Mouse (Mus musculus) right cerebral cortex, postnatal 25 days (tissue): ENCODE measurements around the gene Macf1.

ENCODE experiments used
- DNase-seq: peaks from one replicate; pipeline ENCODE4 v3.0.0; 2022

Gene Macf1

DNA sequence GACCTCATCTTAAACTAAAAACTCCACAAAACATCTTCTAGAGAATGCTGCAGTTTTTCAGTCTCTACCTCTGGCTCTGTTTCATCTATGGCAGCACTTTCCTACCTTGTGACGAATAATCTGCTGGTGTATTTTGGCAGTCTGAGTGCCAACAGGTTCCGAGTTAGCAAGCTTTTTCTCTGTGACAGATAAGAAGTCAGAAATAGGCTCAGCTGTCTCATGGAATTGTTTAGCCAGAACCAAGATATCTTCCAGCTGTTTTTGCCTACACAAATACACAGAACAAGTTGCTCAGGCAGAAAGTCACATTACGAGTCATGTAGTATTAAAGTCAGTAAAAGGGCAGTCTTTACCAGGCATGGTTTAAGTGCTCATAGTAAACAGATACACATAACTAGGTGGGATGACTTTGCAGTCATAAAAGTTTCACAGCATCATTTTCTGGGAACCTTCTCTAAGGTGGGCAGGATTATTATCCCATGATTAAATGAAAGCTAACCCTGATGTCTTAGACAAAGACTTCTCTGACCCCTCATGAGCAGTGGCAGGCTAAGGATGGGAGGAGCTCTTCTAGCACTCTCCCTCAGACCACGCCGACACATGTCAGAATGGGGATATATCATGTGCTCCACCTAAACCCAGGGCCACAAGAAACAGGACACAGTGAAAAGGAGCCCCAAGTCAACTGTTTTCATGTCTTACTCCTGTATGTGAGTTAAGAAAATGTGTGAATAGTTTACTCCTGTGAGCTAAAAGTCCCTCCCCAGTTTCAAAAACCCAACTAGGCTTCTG lies 286.3 kb downstream of the Macf1 start:
- no peak for DNase-seq

DNA sequence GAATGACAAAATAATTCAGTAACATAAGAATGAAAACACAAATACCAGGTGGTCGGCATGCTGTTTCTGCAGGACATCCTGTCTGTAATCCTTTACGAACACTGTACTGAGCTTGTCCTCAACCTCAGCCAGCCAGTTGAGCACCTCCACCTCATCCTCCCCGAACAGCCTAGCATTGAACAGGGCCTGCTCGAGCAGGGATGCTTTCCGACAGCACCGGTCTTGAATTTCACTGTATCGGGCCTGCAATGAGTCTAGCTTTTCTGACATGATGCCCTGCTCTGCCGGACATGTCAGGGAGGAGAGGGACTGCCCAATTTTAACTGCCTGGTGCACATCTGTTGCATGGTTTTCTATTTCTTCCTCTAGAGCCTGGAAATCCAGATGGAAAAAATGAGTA lies 287.1 kb downstream of the Macf1 start:
- no peak for DNase-seq

GRCm38 (mm10) chr4:123395435-123396000 lies 288.6 kb downstream of the Macf1 start:
- no peak for DNase-seq

DNA sequence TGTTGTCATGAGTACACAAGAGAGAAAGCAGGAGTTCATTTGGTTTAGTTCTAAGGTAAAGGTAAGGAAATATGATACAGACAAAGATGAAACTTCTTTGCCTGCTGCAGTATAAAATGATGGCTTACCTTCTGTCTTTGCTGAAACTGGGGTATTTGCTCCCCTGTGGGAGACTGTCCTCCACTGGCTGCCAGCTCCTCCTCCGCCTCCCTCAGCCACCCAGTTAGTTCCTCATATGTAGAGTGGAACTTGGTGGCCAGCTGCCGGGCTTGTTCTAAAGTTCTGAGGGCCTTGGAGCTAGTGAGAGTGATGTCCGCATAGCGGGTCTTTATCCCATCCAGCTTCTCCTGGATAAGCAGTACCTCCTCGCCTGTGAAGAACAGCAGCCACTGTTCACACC lies 289.3 kb downstream of the Macf1 start:
- DNase-seq: no peak

- no peak for DNase-seq
Measured at GRCm38 (mm10) chr4:123394269-123394668, 289.9 kb downstream of the Macf1 start.

DNA sequence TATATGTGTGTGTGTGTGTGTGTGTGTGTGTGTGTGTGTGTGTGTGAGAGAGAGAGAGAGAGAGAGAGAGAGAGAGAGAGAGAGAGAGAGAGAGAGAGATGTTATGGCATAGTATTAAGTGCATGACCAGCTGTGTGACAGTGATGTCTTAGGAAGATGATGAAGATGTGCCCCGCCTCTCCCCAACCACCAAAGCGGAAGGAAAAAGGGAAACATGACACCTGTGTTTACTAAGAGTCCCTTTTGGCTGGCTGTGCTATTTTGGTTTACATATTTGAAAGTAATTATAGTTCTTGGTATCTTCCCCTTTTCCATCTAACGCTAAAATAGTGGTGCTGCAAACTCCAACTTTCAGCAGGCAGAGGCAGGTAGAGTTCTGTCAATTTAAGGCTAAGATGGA lies 291.2 kb downstream of the Macf1 start:
- no peak for DNase-seq

DNA sequence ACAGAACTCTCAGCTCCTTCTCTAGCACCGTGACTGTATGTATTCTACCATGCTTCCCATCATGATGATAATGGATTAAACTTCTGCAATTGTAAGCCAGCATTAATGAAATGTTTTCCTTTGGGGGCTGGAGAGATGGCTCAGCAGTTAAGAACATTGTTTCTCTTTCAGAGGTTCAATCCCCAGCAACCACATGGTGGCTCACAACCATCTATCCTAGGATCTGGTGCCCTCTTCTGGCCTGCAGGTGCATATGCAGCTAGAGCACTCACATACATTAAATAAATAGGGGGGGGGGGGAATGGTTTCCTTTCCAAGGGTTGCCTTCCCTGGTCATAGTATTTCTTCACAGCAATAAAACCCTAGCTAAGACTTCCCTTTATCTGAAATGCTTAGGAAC lies 292.0 kb downstream of the Macf1 start:
- no peak for DNase-seq

- DNase-seq: no peak
Measured at GRCm38 (mm10) chr4:123385028-123385427, 299.1 kb downstream of the Macf1 start.

DNA sequence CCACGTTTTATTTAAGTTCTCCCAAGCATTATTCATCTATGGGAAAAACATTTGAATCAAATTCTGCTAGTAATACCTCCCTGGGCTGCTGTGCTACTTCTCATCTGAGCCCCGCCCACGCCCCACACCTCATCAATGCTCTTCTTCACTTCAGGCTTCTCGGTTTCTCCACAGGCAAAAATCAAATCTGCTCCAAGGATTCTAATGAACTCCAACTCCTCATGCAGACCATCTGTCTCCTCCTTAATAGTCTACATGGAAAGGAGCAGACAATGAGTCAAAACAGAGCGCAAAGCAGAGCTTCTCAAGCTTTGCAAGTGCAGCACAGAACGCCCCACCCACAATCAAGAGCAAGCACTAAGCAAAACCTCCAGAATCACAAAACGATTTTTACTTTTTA lies 301.0 kb downstream of the Macf1 start:
- DNase-seq: peak; percentile 73

DNA sequence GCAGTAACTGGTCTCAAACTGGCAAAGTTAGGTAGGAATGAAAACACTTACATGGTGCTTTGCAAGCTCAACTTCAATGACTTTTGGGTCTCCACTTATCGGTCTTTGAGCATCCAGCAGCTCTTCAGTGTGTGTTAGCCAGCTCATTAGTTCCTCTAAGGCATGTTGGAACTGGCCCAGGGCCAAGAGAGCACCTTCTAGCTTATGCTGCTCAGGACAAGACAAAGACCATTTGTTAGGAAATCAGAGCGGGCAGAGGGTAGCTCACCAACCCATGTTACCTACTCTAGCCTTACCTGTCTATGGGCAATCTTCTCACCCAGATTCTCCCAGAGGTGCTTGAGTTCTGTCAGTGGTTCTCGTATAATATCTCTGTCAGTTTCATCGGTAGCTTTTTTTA lies 302.1 kb downstream of the Macf1 start:
- DNase-seq: no peak

DNA sequence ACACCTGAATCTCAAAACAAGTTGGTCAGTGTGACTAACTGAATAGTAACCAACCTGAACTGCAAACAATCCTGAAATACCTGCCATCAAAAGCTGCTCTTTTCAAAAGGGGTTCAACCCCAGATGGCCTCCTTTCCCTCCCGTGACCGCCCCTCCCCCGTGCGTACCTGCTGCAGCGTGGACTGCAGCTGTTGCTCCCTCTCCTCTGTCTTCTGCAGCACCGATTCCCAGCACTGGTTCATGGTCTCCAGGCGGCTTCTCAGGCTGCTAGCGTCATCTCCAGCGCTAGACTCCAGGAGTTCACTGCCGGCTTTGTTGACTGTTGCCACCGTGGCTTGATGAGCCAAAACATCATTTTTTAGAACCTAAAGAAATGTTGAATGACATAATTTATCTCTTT lies 302.6 kb downstream of the Macf1 start:
- DNase-seq: no peak

DNA sequence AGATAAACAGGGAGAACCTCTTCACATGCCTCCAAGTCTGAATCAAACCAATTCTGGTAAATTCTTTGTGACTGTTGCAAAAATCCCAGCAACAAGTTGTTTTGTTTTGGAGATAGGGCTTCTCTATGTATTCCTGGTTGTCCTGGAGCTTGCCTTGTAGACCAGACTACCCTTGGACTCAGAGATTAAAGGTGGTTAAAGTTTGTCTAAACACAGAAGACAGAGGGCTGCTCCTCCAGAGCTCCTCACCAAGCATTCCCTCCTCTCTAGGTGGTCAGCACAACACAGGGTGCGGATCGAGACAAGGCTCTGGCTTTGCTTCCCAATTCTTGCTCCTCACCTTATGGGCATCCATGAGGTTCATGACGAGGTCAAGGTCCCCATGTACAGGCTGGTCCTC lies 308.1 kb downstream of the Macf1 start:
- no peak for DNase-seq

GRCm38 (mm10) chr4:123374316-123375008 lies 309.7 kb downstream of the Macf1 start:
- no peak for DNase-seq

GRCm38 (mm10) chr4:123363555-123363954 lies 320.6 kb downstream of the Macf1 start:
- DNase-seq: no peak

- DNase-seq: no peak
Measured at GRCm38 (mm10) chr4:123360771-123361170, 323.4 kb downstream of the Macf1 start.

DNA sequence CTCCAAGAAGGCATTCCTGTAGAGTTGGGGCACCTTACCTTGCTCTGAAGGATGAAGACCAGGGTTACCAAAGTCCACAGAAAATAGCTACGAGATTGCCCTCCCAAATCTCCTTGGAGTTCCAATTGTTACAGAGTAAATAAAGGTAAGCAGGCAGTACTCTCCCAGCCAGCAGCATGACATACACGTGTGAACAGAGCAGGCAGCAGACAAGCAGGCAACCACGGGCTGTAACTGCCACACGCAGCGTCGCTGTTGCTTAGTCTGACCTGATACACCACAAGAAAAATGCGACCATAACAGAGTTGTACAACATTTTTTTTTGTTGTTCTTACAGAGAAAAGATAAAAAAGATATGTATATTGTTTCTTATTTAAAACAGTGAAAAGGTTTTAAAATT lies 325.5 kb downstream of the Macf1 start:
- DNase-seq: no peak

DNA sequence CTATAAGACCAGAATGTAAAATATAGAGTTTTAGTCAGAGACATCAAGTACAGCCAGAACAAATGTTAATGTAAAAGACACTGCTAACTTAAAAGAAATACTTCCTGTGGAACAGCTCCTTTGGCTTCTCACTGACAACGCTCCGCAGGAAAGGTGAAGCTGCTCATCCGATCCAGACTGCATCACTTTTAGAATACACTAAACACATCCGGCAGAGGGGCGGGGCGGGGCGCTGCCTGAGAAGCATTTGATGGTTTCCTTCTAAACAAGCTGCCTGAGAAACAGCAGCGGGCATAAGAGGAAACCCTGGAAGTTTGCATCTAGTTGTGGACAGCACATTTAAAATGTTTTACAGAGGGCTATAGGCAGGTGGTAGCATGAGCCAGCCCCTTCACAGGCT lies 328.2 kb downstream of the Macf1 start:
- no peak for DNase-seq

DNA sequence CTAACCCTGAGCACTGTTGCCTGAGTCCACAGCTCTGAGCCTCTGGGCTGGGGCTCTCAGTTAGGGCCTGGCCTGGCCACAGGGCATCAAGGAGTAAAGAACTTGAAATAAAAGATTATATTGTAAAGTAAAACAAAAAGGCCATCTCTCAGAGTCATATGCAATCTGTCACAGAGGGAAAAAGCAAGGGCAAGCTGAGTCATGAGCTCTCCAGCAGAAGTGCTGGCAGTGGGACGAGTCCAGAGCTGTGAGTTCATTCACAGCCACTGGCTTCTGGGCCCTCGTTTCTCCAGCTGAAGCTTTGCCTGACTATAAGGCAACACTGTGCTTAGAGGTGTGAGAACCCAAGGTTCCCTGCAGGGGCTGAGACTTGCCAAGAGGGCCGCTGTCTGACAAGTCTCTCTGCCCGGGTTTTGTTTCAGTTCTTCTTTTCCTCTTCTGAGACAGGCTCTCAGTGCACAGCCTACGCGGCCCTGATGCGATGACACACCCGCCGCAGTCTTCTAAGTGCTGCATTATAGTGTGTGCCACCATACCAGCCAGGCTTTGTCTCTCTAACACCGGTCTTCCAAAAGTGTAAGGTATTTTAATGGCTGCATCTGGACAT lies 330.8 kb downstream of the Macf1 start:
- no peak for DNase-seq

DNA sequence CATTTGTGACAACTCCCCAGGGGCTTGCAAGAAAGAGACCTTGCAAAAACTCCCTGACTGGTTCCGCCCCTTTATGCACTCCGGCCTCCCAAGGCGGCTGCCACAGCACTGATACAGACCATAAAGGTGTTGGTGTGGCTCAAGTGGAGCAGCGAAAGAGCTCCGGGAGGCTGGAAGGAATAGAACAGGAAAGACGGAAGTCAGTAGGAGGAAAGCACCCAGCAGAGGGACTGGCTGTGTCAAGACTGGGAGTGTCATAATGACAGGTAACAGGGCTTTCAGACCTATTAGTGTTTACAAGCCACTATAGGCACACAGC lies 340.7 kb downstream of the Macf1 start:
- DNase-seq: no peak

GRCm38 (mm10) chr4:123342642-123343470 lies 341.3 kb downstream of the Macf1 start, which contains the start of gene Bmp8a:
Gene Bmp8a, minus strand, starts transcription at chr4:123343252.
- peak; percentile 30 for DNase-seq

GRCm38 (mm10) chr4:123342091-123342641 lies 342.0 kb downstream of the Macf1 start:
- DNase-seq: no peak

GRCm38 (mm10) chr4:123340232-123340631 lies 343.9 kb downstream of the Macf1 start:
- no peak for DNase-seq

DNA sequence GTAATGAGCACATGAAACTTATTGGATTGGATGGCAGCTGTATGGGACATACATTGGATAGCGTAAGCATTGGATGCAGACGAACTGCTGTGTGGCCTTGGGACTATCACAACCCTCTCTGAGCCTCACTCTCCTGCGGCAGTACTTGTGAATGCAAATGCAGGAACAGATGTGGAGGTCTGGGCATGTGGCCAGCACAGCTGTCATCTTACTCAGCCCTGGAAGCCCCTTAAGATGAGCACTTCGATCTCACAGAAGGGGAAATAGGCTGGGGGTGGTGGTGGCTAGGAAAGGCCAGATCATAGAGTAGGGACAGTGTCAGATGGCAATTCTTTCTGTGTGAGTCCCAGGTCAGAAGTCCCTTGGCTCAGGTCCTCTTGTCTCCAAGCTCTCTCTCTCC lies 346.5 kb downstream of the Macf1 start:
- no peak for DNase-seq
